ENCODE assay signal across 8 mouse cellular contexts in the genomic region with DNA sequence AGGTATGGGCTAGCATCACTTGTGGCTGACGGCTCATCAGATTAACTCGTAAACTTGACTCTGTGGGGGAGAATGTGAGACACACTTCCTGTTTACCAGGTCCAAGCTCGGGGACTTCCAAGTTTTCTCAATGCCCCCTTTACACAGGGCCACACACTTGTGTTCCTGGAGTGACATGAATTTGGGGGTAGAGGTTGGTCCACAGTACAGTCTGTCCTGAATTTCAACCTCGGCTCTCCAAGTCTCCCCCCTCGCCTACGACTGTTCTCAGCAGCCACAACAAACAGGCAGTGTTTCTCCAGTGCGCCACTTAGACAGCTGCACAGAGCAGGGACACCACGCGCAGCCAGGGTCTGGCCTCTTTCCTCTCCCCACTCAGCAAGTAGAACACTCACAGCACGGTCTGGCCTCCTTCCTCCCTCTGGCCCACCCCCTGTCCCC. TPM values are rescaled to one million over a fixed set of nuclear protein-coding genes. Genes with fewer than 3 reads are reported as not detected.
DNase-seq lines count a peak whose midpoint lies in the region; ATAC-seq and TF ChIP-seq lines count a peak whose summit lies in the region.

No protein-coding gene starts in this region.

- H3K9ac ChIP-seq in kidney, postnatal 0 days (ENCODE audit: low read depth, low read length): 0 out of 2 replicates have a peak overlapping the region, but pooled peaks have one; percentile 27
- no peak overlapping the region for H3K9ac ChIP-seq in forebrain, embryonic 12.5 days

- H3K4me2 ChIP-seq in kidney, postnatal 0 days (ENCODE audit: low read length): no peak overlapping the region
- no peak overlapping the region for H3K4me2 ChIP-seq in forebrain, embryonic 12.5 days

- DNase-seq in kidney, postnatal 0 days (ENCODE audit: low spot score): no peak
- no peak for DNase-seq in kidney, adult 18-20 months
- DNase-seq in CD8-positive naive resting alpha-beta T cell, adult 2 months (ENCODE audit: low read depth in 2 of 2, low spot score in 2 of 2): peak; percentile 42 to 53
- DNase-seq in layer of hippocampus, postnatal 14 days (ENCODE audit: low spot score in 2 of 2): peak; percentile 37 to 71
- peak; percentile 60 to 70 for DNase-seq in thymus, adult 18-20 months
- no peak for DNase-seq in Muller cell, postnatal 12 days (ENCODE audit: inconsistent ontology term)
- DNase-seq in spleen, postnatal 14 days (ENCODE audit: low spot score in 2 of 2): no peak

- no peak overlapping the region for H3K27ac ChIP-seq in kidney, postnatal 0 days
- H3K27ac ChIP-seq in forebrain, embryonic 12.5 days: 0 out of 2 replicates have a peak overlapping the region, but pooled peaks have one; percentile 13

- ATAC-seq in kidney, postnatal 0 days (replicated peaks; ENCODE audit: low FRiP score, low read depth): no peak
- ATAC-seq in forebrain, embryonic 12.5 days (ENCODE audit: low FRiP score): no peak; the same call in 1 of the 2 replicates

- 45% methylated on average over 10 of the region's 10 CpGs for WGBS in kidney, postnatal 0 days
- 71% methylated on average over 10 of the region's 10 CpGs for WGBS in forebrain, embryonic 12.5 days

- no peaks in the 10 kb centered on the region for H3K27me3 ChIP-seq in kidney, postnatal 0 days (ENCODE audit: insufficient read depth, low read length)
- no peaks in the 10 kb centered on the region for H3K27me3 ChIP-seq in forebrain, embryonic 12.5 days

- H3K9me3 ChIP-seq in kidney, postnatal 0 days (replicated peaks; ENCODE audit: low read length): no peaks in the 10 kb centered on the region
- H3K9me3 ChIP-seq in forebrain, embryonic 12.5 days: no peaks in the 10 kb centered on the region

- H3K36me3 ChIP-seq in kidney, postnatal 0 days (ENCODE audit: insufficient read depth, low read length): no peaks in the 10 kb centered on the region
- no peaks in the 10 kb centered on the region for H3K36me3 ChIP-seq in forebrain, embryonic 12.5 days (replicated peaks)

- TF ChIP-seq CTCF in kidney, postnatal 0 days (IDR thresholded peaks at IDR 0.05; ENCODE audit: low read depth): no peak

- H3K4me1 ChIP-seq in kidney, postnatal 0 days (replicated peaks; ENCODE audit: insufficient read depth, low read length): no peaks in the 10 kb centered on the region
- H3K4me1 ChIP-seq in forebrain, embryonic 12.5 days: peaks cover 24% of the 10 kb centered on the region

- H3K4me3 ChIP-seq in kidney, postnatal 0 days (replicated peaks; ENCODE audit: low read depth, low read length): no peak overlapping the region
- H3K4me3 ChIP-seq in forebrain, embryonic 12.5 days (replicated peaks): no peak overlapping the region

RNA-seq across cellular contexts. Expression of a gene that starts 17.2 kb away (rescaled TPM):
- polyA plus RNA-seq in kidney, postnatal 0 days (2015; fragmentation: Nextera tagmentation; extraction: Ambion mirVana): 0.19 TPM in 1 of 2 replicates, not detected in the other
- polyA plus RNA-seq in forebrain, embryonic 12.5 days (2016; fragmentation: Nextera tagmentation; extraction: Ambion mirVana): 0.05 TPM in 1 of 2 replicates, not detected in the other
- under 1 TPM; 0.32 to 0.52 TPM for total RNA-seq in layer of hippocampus, postnatal 14 days (2021)

RNA-seq across cellular contexts. Expression of a gene that starts 42.7 kb away (rescaled TPM):
- 8.5 and 9.6 TPM in 2 replicates for polyA plus RNA-seq in kidney, postnatal 0 days (2015; fragmentation: Nextera tagmentation; extraction: Ambion mirVana)
- 24.6 and 28.4 TPM in 2 replicates for polyA plus RNA-seq in forebrain, embryonic 12.5 days (2016; fragmentation: Nextera tagmentation; extraction: Ambion mirVana)
- total RNA-seq in layer of hippocampus, postnatal 14 days (2021): 1 to 10 TPM; 1.5 to 2.2 TPM

Comparison
In these comparisons a context has a peak if more than half of its experiments do, and no peak if none do; other contexts are left out.
1. DNase-seq: peak in CD8-positive naive resting alpha-beta T cell, adult 2 months (2 of 2), layer of hippocampus, postnatal 14 days (2 of 2) and thymus, adult 18-20 months (2 of 2); none in kidney, postnatal 0 days (single experiment), kidney, adult 18-20 months (single experiment), Muller cell, postnatal 12 days (single experiment) and spleen, postnatal 14 days (0 of 2).